Mouse (Mus musculus) MEL (cell line): ENCODE measurements around the gene Psmd9. TPM values are rescaled to one million over a fixed set of nuclear protein-coding genes. Genes with fewer than 3 reads are reported as not detected.

ENCODE experiments used
- DNase-seq: peaks from one replicate; pipeline ENCODE4 v3.0.0; 2011; ENCODE audit warnings: low read depth, low spot score
- H3K27ac ChIP-seq: 2 replicates; pipeline ENCODE4 v1.5.1; 2012; ENCODE audit warnings: low read depth, mild to moderate bottlenecking, control low read depth, low read length, moderate library complexity; ENCODE audit not compliant: control insufficient read depth
- H3K27me3 ChIP-seq, 2 experiments: fragments of 150-350 bp in 1 of 2; sonication (generic) in 1 of 2; 2 replicates each; pipeline ENCODE4 v1.6.1; 2012; ENCODE audit warnings: low read length in 2 of 2, mild to moderate bottlenecking in 2 of 2, improper control_type of control experiment in 1 of 2, moderate library complexity in 1 of 2; ENCODE audit not compliant: insufficient read depth in 2 of 2, control insufficient read depth in 1 of 2
- H3K36me3 ChIP-seq, 2 experiments: 2 replicates each; pipeline ENCODE4 v1.6.1; 2012 to 2014; ENCODE audit warnings: low read length in 2 of 2, improper control_type of control experiment in 1 of 2, inconsistent platforms in 1 of 2, mild to moderate bottlenecking in 1 of 2; ENCODE audit not compliant: insufficient read depth in 2 of 2, control insufficient read depth in 1 of 2
- H3K4me1 ChIP-seq, 2 experiments: fragments of 150-350 bp in 1 of 2; sonication (generic) in 1 of 2; 2 replicates each; pipeline ENCODE4 v1.6.1; 2012; ENCODE audit warnings: low read length in 2 of 2, improper control_type of control experiment in 1 of 2, mild to moderate bottlenecking in 1 of 2; ENCODE audit not compliant: insufficient read depth in 2 of 2, control insufficient read depth in 1 of 2
- H3K4me3 ChIP-seq, 2 experiments: fragments of 150-350 bp in 1 of 2; sonication (generic) in 1 of 2; 2 replicates each; pipeline ENCODE4 v1.5.1; 2012; ENCODE audit warnings: low read depth in 2 of 2, low read length in 2 of 2, mild to moderate bottlenecking in 2 of 2, moderate library complexity in 2 of 2, control low read depth in 1 of 2, improper control_type of control experiment in 1 of 2; ENCODE audit not compliant: control insufficient read depth in 1 of 2, insufficient read depth in 1 of 2
- H3K79me2 ChIP-seq: 2 replicates; pipeline ENCODE4 v1.6.1; 2012; ENCODE audit warnings: mild to moderate bottlenecking, low read length, moderate library complexity; ENCODE audit not compliant: control insufficient read depth, poor library complexity, insufficient read depth
- H3K9ac ChIP-seq: 2 replicates; pipeline ENCODE4 v1.6.1; 2012; ENCODE audit warnings: low read depth, mild to moderate bottlenecking, control low read depth, low read length, moderate library complexity; ENCODE audit not compliant: control insufficient read depth, poor library complexity, severe bottlenecking
- H3K9me3 ChIP-seq: fragments of 150-350 bp; sonication (generic); replicated peaks from 2 replicates; pipeline ENCODE4 v1.6.1; 2012; ENCODE audit warnings: mild to moderate bottlenecking, low read length, improper control_type of control experiment, moderate library complexity; ENCODE audit not compliant: insufficient read depth
- BHLHE40 ChIP-seq: IDR thresholded peaks from 2 replicates; pipeline ENCODE4 v1.6.1; 2012; ENCODE audit warnings: low read depth, mild to moderate bottlenecking, inconsistent platforms, low read length, improper control_type of control experiment, borderline replicate concordance
- CHD2 ChIP-seq: IDR thresholded peaks from 2 replicates; pipeline ENCODE4 v1.6.1; 2011; ENCODE audit warnings: low read length, improper control_type of control experiment
- E2F4 ChIP-seq: IDR thresholded peaks from 2 replicates; pipeline ENCODE4 v1.6.1; 2011; ENCODE audit warnings: low read depth, low read length, improper control_type of control experiment, borderline replicate concordance
- ELF1 ChIP-seq: IDR thresholded peaks from 2 replicates; pipeline ENCODE4 v1.6.1; 2014; ENCODE audit warnings: low read depth, mild to moderate bottlenecking, inconsistent platforms, low read length, improper control_type of control experiment, moderate library complexity
- EP300 ChIP-seq, 2 experiments: IDR thresholded peaks; 2 replicates each; pipeline ENCODE4 v1.6.1; 2011; ENCODE audit warnings: improper control_type of control experiment in 2 of 2, low read length in 2 of 2, low read depth in 1 of 2, mild to moderate bottlenecking in 1 of 2
- JUND ChIP-seq: IDR thresholded peaks from 2 replicates; pipeline ENCODE4 v1.6.1; 2011; ENCODE audit warnings: low read depth, mild to moderate bottlenecking, improper control_type of control experiment, low read length
- KAT2A ChIP-seq: conservative IDR thresholded peaks from 2 replicates; pipeline ENCODE4 v1.6.1; 2012; ENCODE audit warnings: low read depth, low read length, improper control_type of control experiment, inconsistent platforms
- MAX ChIP-seq: IDR thresholded peaks from 2 replicates; pipeline ENCODE4 v1.6.1; 2011; ENCODE audit warnings: low read length, improper control_type of control experiment
- MXI1 ChIP-seq: IDR thresholded peaks from 2 replicates; pipeline ENCODE4 v1.6.1; 2011; ENCODE audit warnings: mild to moderate bottlenecking, low read depth, low read length, improper control_type of control experiment
- MYC ChIP-seq: IDR thresholded peaks from 2 replicates; pipeline ENCODE4 v1.6.1; 2011; ENCODE audit warnings: low read depth, mild to moderate bottlenecking, low read length, improper control_type of control experiment, moderate library complexity
- POLR2A ChIP-seq, 2 experiments: IDR thresholded peaks; 2 replicates each; pipeline ENCODE4 v1.6.1; 2011 to 2012; ENCODE audit warnings: low read length in 2 of 2, mild to moderate bottlenecking in 2 of 2, control low read depth in 1 of 2, improper control_type of control experiment in 1 of 2, low read depth in 1 of 2, moderate library complexity in 1 of 2; ENCODE audit not compliant: control insufficient read depth in 1 of 2, insufficient read depth in 1 of 2, poor library complexity in 1 of 2
- POLR2AphosphoS2 ChIP-seq: IDR thresholded peaks from 2 replicates; pipeline ENCODE4 v1.6.1; 2011; ENCODE audit warnings: low read length, improper control_type of control experiment
- POLR2AphosphoS5 ChIP-seq: IDR thresholded peaks from 2 replicates; pipeline ENCODE4 v1.6.1; 2012; ENCODE audit warnings: low read depth, borderline replicate concordance, mild to moderate bottlenecking, inconsistent platforms, low read length, moderate library complexity, mixed read lengths
- RAD21 ChIP-seq: IDR thresholded peaks from 2 replicates; pipeline ENCODE4 v1.6.1; 2011; ENCODE audit warnings: mild to moderate bottlenecking, low read depth, low read length, improper control_type of control experiment
- RCOR1 ChIP-seq: IDR thresholded peaks from 2 replicates; pipeline ENCODE4 v1.6.1; 2012; ENCODE audit warnings: low read depth, mild to moderate bottlenecking, inconsistent platforms, low read length, improper control_type of control experiment
- SIN3A ChIP-seq: IDR thresholded peaks from 2 replicates; pipeline ENCODE4 v1.6.1; 2012; ENCODE audit warnings: low read length, improper control_type of control experiment, inconsistent platforms
- SMC3 ChIP-seq: IDR thresholded peaks from 2 replicates; pipeline ENCODE4 v1.6.1; 2011; ENCODE audit warnings: low read depth, low read length, improper control_type of control experiment
- TBP ChIP-seq: IDR thresholded peaks from 2 replicates; pipeline ENCODE4 v1.8.0; 2011; ENCODE audit warnings: low read depth, low read length, improper control_type of control experiment
- TCF12 ChIP-seq: IDR thresholded peaks from 2 replicates; pipeline ENCODE4 v1.6.1; 2014; ENCODE audit warnings: low read depth, mild to moderate bottlenecking, inconsistent platforms, low read length, improper control_type of control experiment, moderate library complexity
- USF2 ChIP-seq, 2 experiments: IDR thresholded peaks; 2 replicates each; pipeline ENCODE4 v1.6.1; 2011 to 2012; ENCODE audit warnings: improper control_type of control experiment in 2 of 2, low read length in 2 of 2, borderline replicate concordance in 1 of 2, inconsistent platforms in 1 of 2, low read depth in 1 of 2, mild to moderate bottlenecking in 1 of 2; ENCODE audit not compliant: insufficient read depth in 1 of 2
- ZKSCAN1 ChIP-seq: IDR thresholded peaks from 2 replicates; pipeline ENCODE4 v1.6.1; 2012; ENCODE audit warnings: low read depth, mild to moderate bottlenecking, inconsistent platforms, low read length, improper control_type of control experiment, moderate library complexity
- ZMIZ1 ChIP-seq: IDR thresholded peaks from 2 replicates; pipeline ENCODE4 v1.6.1; 2012; ENCODE audit warnings: low read depth, mild to moderate bottlenecking, inconsistent platforms, low read length, improper control_type of control experiment, moderate library complexity
- ZNF384 ChIP-seq: IDR thresholded peaks from 2 replicates; pipeline ENCODE4 v1.6.1; 2012; ENCODE audit warnings: low read depth, mild to moderate bottlenecking, inconsistent platforms, low read length, improper control_type of control experiment
- polyA plus RNA-seq, 2 experiments: library from polyadenylated mRNA; stranded (reverse) in 1 of 2; unstranded in 1 of 2; fragments of >175 nt in 1 of 2; fragments of >200 nt in 1 of 2; gene quantifications; 2 replicates each; pipeline versions ENCODE4 v1.2.1 to v1.2.4; 2012; ENCODE audit warnings: low replicate concordance in 2 of 2, low read depth in 1 of 2; ENCODE audit not compliant: insufficient read length in 2 of 2, insufficient read depth in 1 of 2, missing spikeins in 1 of 2
- total RNA-seq: library from RNA; depleted of rRNA; stranded (reverse); fragments of 300-350 nt; gene quantifications from 2 replicates; pipeline ENCODE4 v1.2.3, GENCODE M21; 2012

Gene Psmd9
- total and polyA plus RNA-seq, 3 experiments, result 32.0 to 54.6 TPM; not detected in 1

GRCm38 (mm10) chr5:123227762-123228523, 58.7 kb downstream of the Psmd9 start (continued):
- TF ChIP-seq ZKSCAN1 (no peak), POLR2AphosphoS5 (no peak), EP300 (IDR thresholded peaks at IDR 0.05; ENCODE audit: low read depth in 1 of 2, low read length in 2 of 2) (peak in 1 of 2 experiments; percentile 25; a peak in 2 of 4 replicates), E2F4 (no peak; the same call in 1 of the 2 replicates)

GRCm38 (mm10) chr5:123228524-123228922, 59.3 kb downstream of the Psmd9 start:
- peak overlapping the region; percentile 45 for H3K27ac ChIP-seq
- peak overlapping the region; percentile 77 for H3K9ac ChIP-seq
- peaks cover 7 to 23% of the 10 kb centered on the region in 2 experiments for H3K4me1 ChIP-seq
- no peak for DNase-seq
- no peaks in the 10 kb centered on the region for H3K27me3 ChIP-seq
- peaks cover 29% of the 10 kb centered on the region for H3K79me2 ChIP-seq
- TF ChIP-seq MYC (no peak), SMC3 (no peak), CHD2 (no peak), USF2 (IDR thresholded peaks at IDR 0.05; ENCODE audit: borderline replicate concordance in 1 of 2, insufficient read depth in 1 of 2, low read depth in 1 of 2, low read length in 2 of 2) (no peak), EP300 (IDR thresholded peaks at IDR 0.05; ENCODE audit: low read depth in 1 of 2, low read length in 2 of 2) (no peak), BHLHE40 (no peak), TBP (no peak), ZNF384 (no peak)
- H3K9me3 ChIP-seq, result no peaks in the 10 kb centered on the region
- H3K36me3 ChIP-seq, result peaks cover 0 to 33% of the 10 kb centered on the region in 2 experiments; a peak in 2 of 4 replicates
- peak overlapping the region; percentile 71 to 99 for H3K4me3 ChIP-seq

GRCm38 (mm10) chr5:123229296-123229695, 60.1 kb downstream of the Psmd9 start:
- TF ChIP-seq JUND, result no peak
- no peak for TF ChIP-seq TCF12
- TF ChIP-seq MYC, result no peak
- no peak for TF ChIP-seq RAD21
- TF ChIP-seq KAT2A, result no peak
- TF ChIP-seq RCOR1, result no peak
- no peak for TF ChIP-seq EP300 (IDR thresholded peaks at IDR 0.05; ENCODE audit: low read depth in 1 of 2, low read length in 2 of 2)
- no peak for TF ChIP-seq POLR2AphosphoS2
- no peak for TF ChIP-seq MXI1
- TF ChIP-seq SIN3A, result no peak
- no peak for TF ChIP-seq MAX
- no peak for TF ChIP-seq POLR2A (IDR thresholded peaks at IDR 0.05; ENCODE audit: control insufficient read depth in 1 of 2, insufficient read depth in 1 of 2, low read depth in 1 of 2, low read length in 2 of 2, poor library complexity in 1 of 2)
- no peak for TF ChIP-seq ZMIZ1
- no peak for TF ChIP-seq CHD2
- TF ChIP-seq BHLHE40, result no peak
- no peak for TF ChIP-seq ELF1
- TF ChIP-seq E2F4, result no peak
- TF ChIP-seq ZNF384, result no peak
- DNase-seq, result peak; percentile 34
- no peaks in the 10 kb centered on the region for H3K9me3 ChIP-seq
- H3K79me2 ChIP-seq, result peaks cover 29% of the 10 kb centered on the region
- no peaks in the 10 kb centered on the region for H3K27me3 ChIP-seq
- peak overlapping the region; percentile 71 to 99; a peak in 3 of 4 replicates for H3K4me3 ChIP-seq
- H3K9ac ChIP-seq, result peak overlapping the region; percentile 77
- peaks cover 5 to 21% of the 10 kb centered on the region in 2 experiments for H3K4me1 ChIP-seq
- no peak overlapping the region for H3K27ac ChIP-seq
- peaks cover 0 to 31% of the 10 kb centered on the region in 2 experiments; a peak in 2 of 4 replicates for H3K36me3 ChIP-seq
